Mouse (Mus musculus) T-helper 1 cell (primary cell): ENCODE data around the gene Ptpn14.

Source experiments
- in situ Hi-C: fragments of 300-600 bp; cut with MboI, MseI; formaldehyde crosslinking; loops from one replicate; pipeline ENCODE4 v1.15.1; 2025; ENCODE audit warnings: high pct_unique_total_duplicates

Gene Ptpn14

GRCm38 (mm10) chr1:189767164-189767563, 39.1 kb downstream of the Ptpn14 start:
- in situ Hi-C loops, result no loop called here

DNA sequence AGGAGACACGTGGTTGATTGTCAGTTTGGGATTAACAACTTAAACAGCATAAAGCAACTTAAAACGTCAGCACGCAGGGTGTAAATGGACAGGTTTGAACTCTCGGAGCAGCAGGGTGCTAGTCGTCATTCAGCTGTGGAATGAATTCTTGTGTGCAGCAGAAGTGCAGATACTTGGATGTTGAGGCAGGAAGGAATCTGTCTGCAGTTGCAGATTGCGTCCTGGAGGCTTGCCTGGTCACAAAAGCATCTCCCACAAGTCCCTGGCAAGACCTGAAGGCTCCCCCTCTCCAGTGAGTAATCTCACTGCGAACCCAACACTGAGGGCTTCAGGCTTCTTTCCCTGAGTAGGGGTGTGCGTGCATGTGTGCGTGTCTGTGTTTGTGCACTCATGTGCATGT, 39.8 kb downstream of the Ptpn14 start:
- in situ Hi-C loops, result no loop called here

DNA sequence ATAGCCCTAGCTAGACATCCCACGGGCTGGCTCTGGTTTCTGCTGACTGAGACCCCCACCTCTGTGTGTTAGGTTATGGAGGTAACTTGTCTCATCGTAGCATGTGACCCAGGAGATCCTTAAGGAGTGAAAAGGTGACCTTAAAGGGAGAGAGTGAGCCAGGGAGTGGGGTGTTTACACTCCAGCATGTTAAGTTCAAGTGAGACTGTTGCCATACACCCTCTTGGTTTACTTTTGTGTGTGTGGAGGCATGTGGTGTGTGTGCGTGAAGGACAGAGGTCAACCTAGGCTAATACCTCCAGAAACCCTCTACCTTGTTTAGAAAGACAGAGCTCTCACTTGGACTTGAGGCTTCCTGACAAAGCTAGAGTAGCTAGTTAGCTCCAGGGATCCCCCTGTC, 42.4 kb downstream of the Ptpn14 start:
- in situ Hi-C loops, result no loop called here

DNA sequence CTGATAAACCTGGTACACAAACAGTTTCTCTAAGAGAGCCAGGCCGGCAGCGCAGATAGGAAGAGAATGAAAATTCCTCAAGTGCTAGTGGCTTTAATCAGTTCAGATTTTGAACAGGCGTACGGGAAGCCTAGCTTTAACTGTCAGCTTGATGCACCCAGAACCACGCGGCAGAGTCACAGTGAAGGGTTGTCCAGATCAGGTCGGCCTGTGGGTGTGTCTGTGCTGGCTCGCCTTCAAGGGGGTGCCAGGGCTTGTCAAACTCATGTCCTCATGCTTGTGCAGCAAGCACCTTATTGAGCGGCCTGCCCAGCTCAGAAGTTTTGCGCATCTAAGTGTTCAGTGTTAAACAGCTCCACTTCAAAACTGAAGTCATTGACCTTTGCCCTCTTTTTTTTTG, 44.6 kb downstream of the Ptpn14 start:
- in situ Hi-C loops, result no loop called here

- in situ Hi-C loops, result no loop called here
These were observed 46.7 kb downstream of the Ptpn14 start for GRCm38 (mm10) chr1:189774778-189775177.

GRCm38 (mm10) chr1:189777207-189777606, 49.1 kb downstream of the Ptpn14 start:
- in situ Hi-C loops, result no loop called here

GRCm38 (mm10) chr1:189778343-189778742, 50.3 kb downstream of the Ptpn14 start:
- in situ Hi-C loops, result no loop called here

DNA sequence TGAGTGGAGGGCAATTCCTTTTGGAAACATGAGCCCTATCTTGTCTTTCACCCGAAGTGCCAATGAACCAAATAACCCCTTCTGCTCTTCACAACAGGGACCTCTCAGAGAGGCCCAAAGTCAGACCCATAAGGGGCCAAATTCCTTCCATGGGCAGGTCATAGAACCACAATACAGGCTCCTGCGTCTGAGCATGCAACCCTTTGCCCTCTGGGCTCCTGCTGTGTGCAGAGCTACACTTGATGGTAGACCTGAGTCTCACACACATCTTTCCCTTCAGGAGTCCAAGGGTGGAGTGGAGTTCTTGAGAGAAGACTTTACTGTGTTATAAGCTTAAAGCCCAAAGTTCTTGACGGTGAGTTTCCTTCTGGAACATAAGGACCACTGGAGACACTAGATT, 51.2 kb downstream of the Ptpn14 start:
- in situ Hi-C loops, result no loop called here

DNA sequence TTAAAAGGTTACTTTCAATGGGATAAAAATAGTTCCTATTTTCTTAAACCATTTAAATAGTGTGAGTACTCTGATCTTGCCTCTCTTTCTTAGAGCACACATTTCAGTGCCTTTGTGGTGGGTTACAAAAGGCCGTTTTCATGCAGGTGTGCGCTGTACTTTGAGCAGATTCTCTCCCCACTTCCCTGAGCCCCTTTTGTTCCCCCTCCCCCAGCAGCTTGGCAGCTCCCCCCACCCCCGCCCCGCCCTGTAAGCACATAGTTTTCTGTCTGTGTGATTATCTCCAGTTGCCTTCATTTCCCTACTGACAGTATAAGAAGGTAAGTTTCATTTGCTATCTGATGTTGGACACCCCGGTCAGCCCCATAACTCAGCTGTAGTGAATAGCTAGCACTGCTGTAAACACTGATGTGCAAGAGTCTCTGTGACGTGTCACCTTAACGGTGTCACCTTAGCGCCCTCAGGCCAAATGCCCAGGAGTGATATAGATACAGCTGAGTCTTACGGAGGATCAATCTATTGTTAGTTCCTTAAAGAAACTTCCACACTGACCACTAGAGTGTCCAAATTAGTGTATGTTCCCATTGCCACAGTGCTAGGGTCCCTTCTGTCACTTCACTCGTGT, 53.8 kb downstream of the Ptpn14 start:
- in situ Hi-C loops, result loop anchor here (10.0 kb wide), 1 partner anchor 1013 kb away; no protein-coding TSS in a partner anchor

DNA sequence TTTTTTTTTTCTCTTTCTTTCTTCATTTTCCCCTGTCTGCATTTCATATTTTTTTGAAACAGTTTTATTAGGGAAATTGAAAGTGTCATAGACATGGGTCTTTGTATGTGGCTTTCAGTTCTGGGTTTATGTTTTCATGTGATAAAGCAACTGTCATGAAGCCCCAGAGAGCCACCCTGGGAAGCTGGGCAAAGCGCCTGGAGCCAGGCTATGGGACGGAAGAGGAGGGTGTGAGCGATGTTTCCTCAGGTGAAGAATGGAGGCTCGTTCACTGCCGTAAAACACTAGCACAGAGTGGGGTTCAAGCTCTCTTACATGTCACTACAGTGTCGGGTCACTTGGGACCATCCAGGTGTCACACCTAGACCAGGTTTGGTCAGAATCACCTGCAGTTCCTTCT, 54.6 kb downstream of the Ptpn14 start:
- in situ Hi-C loops, result loop anchor here (10.0 kb wide), 1 partner anchor 1012 kb away; no protein-coding TSS in a partner anchor

DNA sequence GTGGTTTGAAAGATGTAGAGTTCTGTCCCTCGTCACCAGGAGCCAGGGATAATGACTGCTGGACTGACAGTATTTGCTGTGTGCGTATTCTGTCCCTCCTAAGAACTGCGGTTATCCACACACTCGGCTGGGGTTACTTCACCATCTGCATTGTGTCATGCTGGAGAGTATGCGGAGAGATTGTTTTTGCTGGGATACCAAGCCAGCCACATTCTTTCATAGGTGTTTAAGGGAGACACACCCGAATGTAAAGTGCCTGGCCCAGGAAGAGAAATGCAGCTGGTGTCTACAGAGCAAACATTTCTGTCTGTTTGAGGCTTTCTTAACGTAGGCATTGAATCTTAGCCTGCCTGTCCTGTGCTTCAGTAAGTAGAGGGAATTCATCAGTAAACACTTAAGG, 56.4 kb downstream of the Ptpn14 start:
- in situ Hi-C loops, result loop anchor here (10.0 kb wide), 1 partner anchor 1010 kb away; no protein-coding TSS in a partner anchor

- in situ Hi-C loops, result loop anchor here (10.0 kb wide), 1 partner anchor 1008 kb away; no protein-coding TSS in a partner anchor
These were observed 58.8 kb downstream of the Ptpn14 start for GRCm38 (mm10) chr1:189786707-189787485.

GRCm38 (mm10) chr1:189789545-189789944, 61.5 kb downstream of the Ptpn14 start:
- in situ Hi-C loops, result loop anchor here (10.0 kb wide), 1 partner anchor 1005 kb away; no protein-coding TSS in a partner anchor

- in situ Hi-C loops, result no loop called here
These were observed 62.6 kb downstream of the Ptpn14 start for GRCm38 (mm10) chr1:189790666-189791065.

- in situ Hi-C loops, result no loop called here
These were observed 63.6 kb downstream of the Ptpn14 start for GRCm38 (mm10) chr1:189791534-189792217.

GRCm38 (mm10) chr1:189792560-189793195, 64.6 kb downstream of the Ptpn14 start:
- in situ Hi-C loops, result no loop called here

DNA sequence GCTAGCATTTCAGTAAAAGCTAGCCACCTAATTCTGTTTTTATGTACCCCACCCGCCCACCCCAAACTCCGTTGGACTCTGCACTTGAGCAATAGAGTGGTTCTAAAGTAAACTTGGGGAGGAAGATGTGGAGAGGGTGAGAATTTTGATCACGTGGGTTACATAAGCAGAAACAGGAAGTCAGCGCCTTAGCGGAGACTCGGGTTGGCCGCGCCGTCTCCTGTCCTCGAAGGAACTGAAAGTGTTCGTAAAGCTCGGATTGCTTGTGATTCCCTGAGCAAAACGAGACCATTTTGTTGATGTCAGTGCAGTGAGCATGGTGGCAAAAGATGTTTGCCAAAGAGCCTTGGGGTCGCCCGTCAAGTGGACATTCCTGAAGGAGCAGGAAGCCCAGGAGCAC, 70.9 kb downstream of the Ptpn14 start:
- in situ Hi-C loops, result no loop called here

DNA sequence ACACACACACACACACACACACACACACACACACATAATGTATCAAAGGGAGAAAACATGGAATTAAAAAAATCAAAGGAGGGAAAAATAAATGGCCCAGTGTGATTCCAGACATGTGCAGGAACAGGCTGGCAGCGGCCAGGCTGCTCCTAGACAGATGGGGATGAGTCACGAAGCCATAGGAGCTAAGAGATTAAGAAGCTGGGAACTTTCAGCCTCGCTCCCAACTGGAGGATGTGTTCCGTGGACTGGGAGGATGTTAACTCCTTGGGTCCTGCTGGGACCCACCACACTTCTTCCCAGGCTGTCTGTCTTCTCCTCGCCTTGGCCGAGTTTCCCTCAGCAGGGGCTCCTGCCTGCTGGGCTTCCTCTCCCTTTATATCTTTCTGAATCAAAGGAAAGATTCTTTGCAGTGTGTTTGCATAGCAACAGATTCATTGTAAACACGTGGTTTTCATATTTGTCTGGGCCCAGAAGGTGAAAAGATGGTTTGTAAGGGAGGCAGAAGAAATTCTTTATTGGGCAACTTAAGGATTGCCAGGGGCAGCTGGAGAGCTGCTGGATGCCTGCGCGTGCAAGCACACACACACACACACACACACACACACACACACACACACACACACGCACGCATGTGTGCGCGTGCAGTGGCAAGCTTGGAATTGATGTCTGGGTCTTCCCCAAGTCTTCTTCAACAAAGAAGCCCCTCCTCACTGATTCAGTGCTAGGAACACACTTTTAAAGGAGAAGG, 72.3 kb downstream of the Ptpn14 start:
- in situ Hi-C loops, result no loop called here

- in situ Hi-C loops, result no loop called here
These were observed 73.2 kb downstream of the Ptpn14 start for GRCm38 (mm10) chr1:189801303-189801702.

DNA sequence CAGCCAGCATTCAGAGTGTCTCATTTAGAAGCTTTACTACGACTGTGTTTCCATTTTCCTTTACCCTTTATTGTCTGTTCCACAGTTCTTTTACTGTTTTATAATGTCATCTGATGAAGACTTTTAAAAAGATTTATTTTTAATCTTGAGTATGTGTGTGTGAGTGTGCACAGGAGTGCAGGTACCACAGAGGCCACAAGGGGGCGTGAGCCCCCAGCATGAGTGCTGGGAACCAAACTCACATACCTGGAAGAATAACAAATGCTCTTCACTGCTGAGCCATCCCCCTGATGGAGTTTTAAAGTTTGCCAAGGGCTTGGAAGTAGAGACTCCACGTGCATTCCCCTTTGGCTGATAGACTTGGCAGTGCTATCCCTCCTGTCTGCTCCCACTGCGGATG, 74.5 kb downstream of the Ptpn14 start:
- in situ Hi-C loops, result no loop called here

DNA sequence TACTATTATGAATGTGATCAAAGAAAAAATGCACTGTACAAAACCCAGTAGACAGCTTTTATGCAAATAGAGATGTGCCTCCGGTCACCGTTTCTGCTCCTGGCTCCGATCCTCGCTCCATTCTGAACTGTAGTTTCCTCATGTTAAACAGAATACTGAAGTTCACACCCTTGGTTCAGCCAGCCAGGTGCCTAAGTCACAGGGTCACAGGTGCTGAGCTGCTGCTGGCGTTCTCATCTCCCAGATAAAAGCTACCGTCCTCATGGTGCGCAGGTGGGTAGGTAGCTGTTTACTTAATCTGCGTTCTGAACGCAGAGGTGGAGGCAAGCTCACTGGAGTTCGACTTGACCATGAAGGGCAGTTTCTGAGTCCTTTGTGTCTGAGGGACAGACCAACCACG, 75.7 kb downstream of the Ptpn14 start:
- in situ Hi-C loops, result no loop called here
